ENCODE assay signal across 26 mouse cellular contexts in genomic region chr1:120070168-120070567, GRCm38 (mm10). TPM values are rescaled to one million over a fixed set of nuclear protein-coding genes. Genes with fewer than 3 reads are reported as not detected.
DNase-seq lines count a peak whose midpoint lies in the region; ATAC-seq lines count a peak whose summit lies in the region.
"Had no signal": no experiment of that assay in that cellular context is flagged by ENCODE, and none has a peak within 500 bp of the region (broad histone marks: within the 10 kb centered on the region; RNA-seq: fewer than 3 reads in every experiment).

No protein-coding gene starts in this region.

- H3K9me3 ChIP-seq in intestine, embryonic 15.5 days = no peaks in the 10 kb centered on the region
- no peaks in the 10 kb centered on the region for H3K9me3 ChIP-seq in hindbrain, embryonic 13.5 days
- H3K9me3 ChIP-seq: embryonic facial prominence, embryonic 12.5 days; heart, embryonic 12.5 days; limb, embryonic 13.5 days; midbrain, embryonic 13.5 days; neural tube, embryonic 12.5 days had no signal

- no peaks in the 10 kb centered on the region for H3K27me3 ChIP-seq in intestine, embryonic 15.5 days (replicated peaks)
- peaks cover 41% of the 10 kb centered on the region for H3K27me3 ChIP-seq in hindbrain, embryonic 13.5 days
- H3K27me3 ChIP-seq: heart, embryonic 12.5 days had no signal

- ATAC-seq in intestine, embryonic 15.5 days = no peak
- ATAC-seq in hindbrain, embryonic 13.5 days (ENCODE audit: low FRiP score) = no peak
- ATAC-seq: activated CD4-positive, CD25-positive, alpha-beta regulatory T cell, adult 4 months; forebrain, postnatal 0 days; inflammation-experienced regulatory T-cells, adult 6 months; midbrain, embryonic 13.5 days had no signal

- no peak overlapping the region for H3K4me3 ChIP-seq in intestine, embryonic 15.5 days (replicated peaks)
- no peak overlapping the region for H3K4me3 ChIP-seq in hindbrain, embryonic 13.5 days
- H3K4me3 ChIP-seq: embryonic facial prominence, embryonic 12.5 days; heart, embryonic 12.5 days; limb, embryonic 13.5 days; midbrain, embryonic 13.5 days; neural tube, embryonic 12.5 days had no signal

- no peak overlapping the region for H3K27ac ChIP-seq in intestine, embryonic 15.5 days
- no peak overlapping the region for H3K27ac ChIP-seq in hindbrain, embryonic 13.5 days
- H3K27ac ChIP-seq: embryonic facial prominence, embryonic 12.5 days; limb, embryonic 13.5 days; midbrain, embryonic 13.5 days; neural tube, embryonic 12.5 days had no signal

- peaks cover 24% of the 10 kb centered on the region for H3K4me1 ChIP-seq in intestine, embryonic 15.5 days (replicated peaks)
- H3K4me1 ChIP-seq in hindbrain, embryonic 13.5 days (replicated peaks) = peaks cover 20% of the 10 kb centered on the region

- no peak overlapping the region for H3K9ac ChIP-seq in intestine, embryonic 15.5 days
- H3K9ac ChIP-seq in hindbrain, embryonic 13.5 days = no peak overlapping the region
- H3K9ac ChIP-seq: embryonic facial prominence, embryonic 12.5 days; forebrain, postnatal 0 days; heart, embryonic 12.5 days; limb, embryonic 13.5 days; midbrain, embryonic 13.5 days; neural tube, embryonic 12.5 days had no signal

- WGBS in intestine, embryonic 15.5 days = 55% methylated on average over 6 of the region's 6 CpGs
- 71% methylated on average over 6 of the region's 6 CpGs for WGBS in hindbrain, embryonic 13.5 days

- peak; percentile 74 for DNase-seq in kidney, adult 9 months
- DNase-seq in kidney, postnatal 4 days = no peak
- peak; percentile 10 for DNase-seq in hindlimb bud, embryonic 11.5 days (ENCODE audit: extremely low spot score, low read depth, low spot score)
- peak; percentile 65 to 81 for DNase-seq in kidney, postnatal 36 days
- DNase-seq in layer of hippocampus, postnatal 36 days = no peak
- DNase-seq: adrenal gland, adult 8-10 months; cerebellum, adult 11-12 months; cerebellum, postnatal 10 days; forebrain, postnatal 0 days; gastrocnemius, postnatal 14 days; heart, adult 11 months; heart, postnatal 14 days; lung, adult 2 months; right cerebral cortex, postnatal 14 days; spleen, adult 18-20 months; thymus, postnatal 14 days had no signal

- no peaks in the 10 kb centered on the region for H3K36me3 ChIP-seq in intestine, embryonic 15.5 days
- no peaks in the 10 kb centered on the region for H3K36me3 ChIP-seq in hindbrain, embryonic 13.5 days
- H3K36me3 ChIP-seq: embryonic facial prominence, embryonic 12.5 days; limb, embryonic 13.5 days; midbrain, embryonic 13.5 days; neural tube, embryonic 12.5 days had no signal

- H3K4me2 ChIP-seq in intestine, embryonic 15.5 days (replicated peaks) = 0 out of 2 replicates have a peak overlapping the region, but pooled peaks have one; percentile 2
- no peak overlapping the region for H3K4me2 ChIP-seq in hindbrain, embryonic 13.5 days
- H3K4me2 ChIP-seq: embryonic facial prominence, embryonic 12.5 days; heart, embryonic 12.5 days; limb, embryonic 13.5 days; midbrain, embryonic 13.5 days; neural tube, embryonic 12.5 days had no signal

RNA-seq across cellular contexts. Expression of gene Tmem37, which starts 3.7 kb away (rescaled TPM):
- 51.3 and 66.1 TPM in 2 replicates for polyA plus RNA-seq in intestine, embryonic 15.5 days (2015; fragmentation: Nextera tagmentation; extraction: Ambion mirVana)
- 1 to 10 TPM in 1 of 2 experiments, under 1 TPM in 1; 0.58 to 1.1 TPM for total RNA-seq in layer of hippocampus, postnatal 36 days (2021)
- 7.9 and 8.0 TPM in 2 replicates for polyA plus RNA-seq in hindbrain, embryonic 13.5 days (2015; fragmentation: Nextera tagmentation; extraction: Ambion mirVana)
- total RNA-seq: megakaryocyte, adult 5-6 weeks had no signal

RNA-seq across cellular contexts. Expression of gene Dbi, which starts 50.7 kb away (rescaled TPM):
- polyA plus RNA-seq in intestine, embryonic 15.5 days (2015; fragmentation: Nextera tagmentation; extraction: Ambion mirVana) = 1,422 and 1,510 TPM in 2 replicates
- 100 to 1,000 TPM; 379 to 403 TPM for total RNA-seq in layer of hippocampus, postnatal 36 days (2021)
- 1,104 and 1,361 TPM in 2 replicates for polyA plus RNA-seq in hindbrain, embryonic 13.5 days (2015; fragmentation: Nextera tagmentation; extraction: Ambion mirVana)

RNA-seq across cellular contexts. Expression of gene 3110009E18Rik, which starts 50.8 kb away (rescaled TPM):
- 15.6 and 18.4 TPM in 2 replicates for polyA plus RNA-seq in intestine, embryonic 15.5 days (2015; fragmentation: Nextera tagmentation; extraction: Ambion mirVana)
- total RNA-seq in layer of hippocampus, postnatal 36 days (2021) = 1 to 10 TPM; 6.0 to 8.6 TPM
- polyA plus RNA-seq in hindbrain, embryonic 13.5 days (2015; fragmentation: Nextera tagmentation; extraction: Ambion mirVana) = 20.1 and 21.6 TPM in 2 replicates

Comparison
In these comparisons a context has a peak if more than half of its experiments do, and no peak if none do; other contexts are left out.
1. DNase-seq: peak in kidney, adult 9 months (single experiment), hindlimb bud, embryonic 11.5 days (single experiment) and kidney, postnatal 36 days (2 of 2); none in kidney, postnatal 4 days (0 of 2) and layer of hippocampus, postnatal 36 days (0 of 2).